Mouse (Mus musculus) embryonic facial prominence, embryonic 11.5 days (tissue): Measurements from ENCODE around the gene Prox2. TPM values are rescaled to one million over a fixed set of nuclear protein-coding genes. Genes with fewer than 3 reads are reported as not detected.

Source experiments
- ATAC-seq: fragments of 200-750 bp; cut with Nextera tagmentation; replicated peaks from 2 replicates; pipeline ENCODE4 v1.8.0; 2017; ENCODE audit warnings: low read depth; ENCODE audit not compliant: insufficient number of reproducible peaks, low FRiP score, low TSS enrichment
- DNase-seq: peaks from one replicate; pipeline ENCODE4 v3.0.0-alpha.2; 2015; ENCODE audit warnings: low spot score
- H3K27ac ChIP-seq: fragments of 300-500 bp; sonication (generic); replicated peaks from 2 replicates; pipeline ENCODE4 v1.5.1; 2014; ENCODE audit warnings: mild to moderate bottlenecking, low read depth, low read length, control low read depth
- H3K27me3 ChIP-seq: fragments of 300-500 bp; sonication (generic); 2 replicates; pipeline ENCODE4 v1.6.1; 2014; ENCODE audit warnings: mild to moderate bottlenecking, low read length, moderate library complexity, mixed read lengths; ENCODE audit not compliant: control insufficient read depth, insufficient read depth
- H3K36me3 ChIP-seq: fragments of 300-500 bp; sonication (generic); replicated peaks from 2 replicates; pipeline ENCODE4 v1.6.1; 2014; ENCODE audit warnings: low read depth, mild to moderate bottlenecking, low read length, moderate library complexity, mixed read lengths; ENCODE audit not compliant: control insufficient read depth, insufficient read depth
- H3K4me1 ChIP-seq: fragments of 300-500 bp; sonication (generic); 2 replicates; pipeline ENCODE4 v1.6.1; 2014; ENCODE audit warnings: low read length, mixed read lengths; ENCODE audit not compliant: control insufficient read depth, insufficient read depth
- H3K4me2 ChIP-seq: fragments of 300-500 bp; sonication (generic); 2 replicates; pipeline ENCODE4 v1.6.1; 2014; ENCODE audit warnings: low read depth, mild to moderate bottlenecking, control low read depth, low read length, moderate library complexity
- H3K4me3 ChIP-seq: fragments of 300-500 bp; sonication (generic); 2 replicates; pipeline ENCODE4 v1.5.1; 2014; ENCODE audit warnings: low read depth, low read length, control low read depth
- H3K9ac ChIP-seq: fragments of 300-500 bp; sonication (generic); replicated peaks from 2 replicates; pipeline ENCODE4 v1.6.1; 2014; ENCODE audit warnings: mild to moderate bottlenecking, control low read depth, low read length
- H3K9me3 ChIP-seq: fragments of 300-500 bp; sonication (generic); replicated peaks from 2 replicates; pipeline ENCODE4 v1.6.1; 2016; ENCODE audit warnings: mild to moderate bottlenecking, low read length, inconsistent platforms, mixed read lengths; ENCODE audit not compliant: control insufficient read depth
- WGBS: fragments of 180-500 bp; shearing (Covaris S2); extraction: QIAGEN DNeasy Blood & Tissue Kit; methylation state at CpG from one replicate; pipeline ENCODE4 v1.1.7; 2014; 5-methylcytosine and 5-hydroxymethylcytosine counted together
- polyA plus RNA-seq: library from polyadenylated mRNA; unstranded; fragments of >200 nt; fragmentation: Nextera tagmentation; extraction: Ambion mirVana; gene quantifications from 2 replicates; pipeline ENCODE4 v1.2.1, GENCODE M21; 2014

The Prox2 gene
- polyA plus RNA-seq, 1 experiment from 2014 or later: 2.9 TPM

DNA sequence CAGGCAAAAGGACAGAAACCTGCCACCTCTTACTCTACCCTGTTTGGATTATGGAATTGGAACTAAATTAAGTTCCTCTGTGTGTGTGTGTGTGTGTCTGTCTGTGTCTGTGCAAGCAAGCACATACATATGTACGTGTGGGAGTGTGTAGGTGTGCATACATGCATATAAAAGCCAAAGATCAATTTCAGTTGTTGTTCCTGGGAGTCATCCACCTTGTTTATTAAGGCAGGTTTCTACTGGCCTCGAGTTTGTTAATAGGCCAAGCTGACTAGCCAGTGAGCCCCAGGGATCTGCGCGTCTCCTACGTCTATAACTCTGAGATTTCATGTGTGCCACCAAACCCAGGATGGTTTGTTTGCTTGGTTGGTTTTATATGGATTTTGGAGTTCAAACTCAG is 14.2 kb upstream of the Prox2 start:
- ATAC-seq: no peak
- WGBS: 93% methylated on average over 5 of the region's 5 CpGs
- DNase-seq: no peak
- H3K27me3 ChIP-seq: no peaks in the 10 kb centered on the region
- no peaks in the 10 kb centered on the region for H3K4me1 ChIP-seq
- peaks cover 23% of the 10 kb centered on the region for H3K36me3 ChIP-seq
- H3K27ac ChIP-seq: no peak overlapping the region
- H3K4me2 ChIP-seq: no peak overlapping the region
- H3K4me3 ChIP-seq: no peak overlapping the region
- H3K9me3 ChIP-seq: no peaks in the 10 kb centered on the region
- no peak overlapping the region for H3K9ac ChIP-seq

GRCm38 (mm10) chr12:85123645-85124044 is 13.1 kb upstream of the Prox2 start:
- no peaks in the 10 kb centered on the region for H3K27me3 ChIP-seq
- H3K27ac ChIP-seq: no peak overlapping the region
- H3K9me3 ChIP-seq: no peaks in the 10 kb centered on the region
- H3K9ac ChIP-seq: no peak overlapping the region
- no peaks in the 10 kb centered on the region for H3K4me1 ChIP-seq
- no peak overlapping the region for H3K4me2 ChIP-seq
- 95% methylated on average over 11 of the region's 11 CpGs for WGBS
- peaks cover 22% of the 10 kb centered on the region for H3K36me3 ChIP-seq
- DNase-seq: no peak
- ATAC-seq: no peak
- no peak overlapping the region for H3K4me3 ChIP-seq

GRCm38 (mm10) chr12:85123108-85123530 is 12.6 kb upstream of the Prox2 start:
- DNase-seq (no peak), ATAC-seq (no peak)
- Histone ChIP-seq H3K27ac (no peak overlapping the region), H3K27me3 (no peaks in the 10 kb centered on the region), H3K36me3 (peaks cover 17% of the 10 kb centered on the region), H3K9me3 (no peaks in the 10 kb centered on the region), H3K4me1 (no peaks in the 10 kb centered on the region), H3K4me3 (no peak overlapping the region), H3K4me2 (no peak overlapping the region), H3K9ac (no peak overlapping the region)
- WGBS: 95% methylated on average over 9 of the region's 9 CpGs

- H3K4me3 ChIP-seq: no peak overlapping the region
- no peak overlapping the region for H3K9ac ChIP-seq
- no peak for ATAC-seq
- H3K27me3 ChIP-seq: no peaks in the 10 kb centered on the region
- no peaks in the 10 kb centered on the region for H3K9me3 ChIP-seq
- no peaks in the 10 kb centered on the region for H3K4me1 ChIP-seq
- no peak overlapping the region for H3K27ac ChIP-seq
- no peak for DNase-seq
- no peak overlapping the region for H3K4me2 ChIP-seq
- peaks cover 12% of the 10 kb centered on the region for H3K36me3 ChIP-seq
- WGBS: 89% methylated on average over 9 of the region's 9 CpGs
These were observed 11.4 kb upstream of the Prox2 start for GRCm38 (mm10) chr12:85121806-85122459.

GRCm38 (mm10) chr12:85115678-85116077 is 5.1 kb upstream of the Prox2 start:
- H3K4me2 ChIP-seq: no peak overlapping the region
- H3K4me3 ChIP-seq: no peak overlapping the region
- H3K27me3 ChIP-seq: no peaks in the 10 kb centered on the region
- H3K4me1 ChIP-seq: peaks cover 3% of the 10 kb centered on the region
- DNase-seq (no peak), ATAC-seq (no peak)
- H3K9ac ChIP-seq: no peak overlapping the region
- 78% methylated on average over 7 of the region's 7 CpGs for WGBS
- peaks cover 3% of the 10 kb centered on the region for H3K36me3 ChIP-seq
- H3K9me3 ChIP-seq: no peaks in the 10 kb centered on the region
- no peak overlapping the region for H3K27ac ChIP-seq

DNA sequence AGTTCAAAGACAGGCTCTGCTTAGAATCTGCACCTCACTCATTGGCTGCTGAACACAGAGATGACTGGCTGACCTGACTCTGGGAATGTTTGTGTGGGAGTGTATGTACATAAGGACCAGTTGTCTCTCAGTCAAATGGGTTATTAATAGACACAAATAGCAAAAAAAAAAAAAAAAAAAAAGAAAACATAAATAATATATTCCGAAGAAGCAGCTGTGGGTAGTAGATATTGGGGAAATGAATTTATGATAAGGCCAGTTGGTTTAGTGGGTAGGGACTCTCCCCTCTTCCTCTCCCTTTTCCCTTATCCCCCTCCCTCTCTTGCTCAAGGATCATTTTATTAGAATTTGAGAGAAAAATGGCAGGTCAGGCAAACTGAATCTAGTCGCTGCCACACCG is 3.4 kb upstream of the Prox2 start:
- H3K4me3 ChIP-seq: no peak overlapping the region
- H3K9ac ChIP-seq: no peak overlapping the region
- H3K36me3 ChIP-seq: peaks cover 3% of the 10 kb centered on the region; the same call in 1 of the 2 replicates
- 98% methylated on average over 3 of the region's 3 CpGs for WGBS
- H3K4me1 ChIP-seq: peaks cover 3% of the 10 kb centered on the region
- H3K27me3 ChIP-seq: no peaks in the 10 kb centered on the region
- no peak for ATAC-seq
- H3K27ac ChIP-seq: no peak overlapping the region
- DNase-seq: no peak
- no peaks in the 10 kb centered on the region for H3K9me3 ChIP-seq
- no peak overlapping the region for H3K4me2 ChIP-seq

DNA sequence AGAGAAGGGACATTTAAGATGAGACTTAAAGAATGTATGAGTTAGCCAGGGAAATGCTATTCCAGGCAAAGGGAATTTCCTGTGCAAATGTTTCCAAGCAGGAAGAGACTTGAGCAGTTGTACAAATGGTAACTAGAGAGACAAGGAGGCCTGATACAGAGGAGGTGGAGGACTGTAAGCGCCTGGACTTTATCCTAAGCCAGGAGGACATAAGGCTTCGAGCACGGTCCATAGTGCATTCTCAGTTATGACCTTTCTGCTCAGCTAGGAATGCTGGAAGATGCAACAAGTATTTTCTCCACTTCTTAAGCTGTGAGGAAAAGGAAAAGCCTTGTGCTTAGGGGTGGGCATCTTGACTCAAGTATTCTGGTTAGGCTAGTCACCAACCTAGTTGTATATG is 2.8 kb upstream of the Prox2 start:
- WGBS: 90% methylated on average over 3 of the region's 3 CpGs

GRCm38 (mm10) chr12:85112550-85113251 is 2.1 kb upstream of the Prox2 start:
- Histone ChIP-seq H3K9me3 (no peaks in the 10 kb centered on the region), H3K4me1 (peaks cover 3% of the 10 kb centered on the region), H3K27ac (no peak overlapping the region), H3K27me3 (no peaks in the 10 kb centered on the region), H3K36me3 (peaks cover 3% of the 10 kb centered on the region; the same call in 1 of the 2 replicates), H3K4me3 (no peak overlapping the region), H3K9ac (no peak overlapping the region), H3K4me2 (no peak overlapping the region)
- DNase-seq (no peak), ATAC-seq (no peak)
- 88% methylated on average over 7 of the region's 7 CpGs for WGBS

More for the DNA sequence above, 2.8 kb upstream of the Prox2 start:
- Histone ChIP-seq H3K36me3 (peaks cover 3% of the 10 kb centered on the region; the same call in 1 of the 2 replicates), H3K4me2 (no peak overlapping the region), H3K9ac (no peak overlapping the region), H3K9me3 (no peaks in the 10 kb centered on the region), H3K27me3 (no peaks in the 10 kb centered on the region), H3K4me1 (peaks cover 3% of the 10 kb centered on the region), H3K27ac (no peak overlapping the region), H3K4me3 (no peak overlapping the region)
- DNase-seq (no peak), ATAC-seq (no peak)
